Mouse (Mus musculus): Measurements from ENCODE around the gene Coro1a. TPM values are rescaled to one million over a fixed set of nuclear protein-coding genes. Genes with fewer than 3 reads are reported as not detected.
"Not testable (repeated sequence)": the region's sequence is repeated elsewhere in the genome, so short reads cannot be mapped to it uniquely, and the experiment has no call there.

Gene Coro1a
- total RNA-seq, 2 experiments from 2014 or later, result 164 to 185 TPM

- no peak for TF ChIP-seq CTCF (IDR thresholded peaks at IDR 0.05)
- Histone ChIP-seq H3K4me3 (peak within 1 kb of the TSS; percentile 74), H3K27ac (peak within 1 kb of the TSS; percentile 89)
- peak; percentile 58 to 61 for DNase-seq (ENCODE audit: extremely low spot score in 1 of 2, low spot score in 2 of 2)
- intact Hi-C loops (cut with DNase I), result loop anchor here (2.0 kb wide), 2 partner anchors 46 to 112 kb away; partner anchors contain the start of gene Sgf29
These were observed 12.4 kb downstream of the Coro1a start, which contains the start of gene Bola2 for GRCm38 (mm10) chr7:126695210-126695611. TSS of gene Bola2 (plus strand) at chr7:126695401.

DNA sequence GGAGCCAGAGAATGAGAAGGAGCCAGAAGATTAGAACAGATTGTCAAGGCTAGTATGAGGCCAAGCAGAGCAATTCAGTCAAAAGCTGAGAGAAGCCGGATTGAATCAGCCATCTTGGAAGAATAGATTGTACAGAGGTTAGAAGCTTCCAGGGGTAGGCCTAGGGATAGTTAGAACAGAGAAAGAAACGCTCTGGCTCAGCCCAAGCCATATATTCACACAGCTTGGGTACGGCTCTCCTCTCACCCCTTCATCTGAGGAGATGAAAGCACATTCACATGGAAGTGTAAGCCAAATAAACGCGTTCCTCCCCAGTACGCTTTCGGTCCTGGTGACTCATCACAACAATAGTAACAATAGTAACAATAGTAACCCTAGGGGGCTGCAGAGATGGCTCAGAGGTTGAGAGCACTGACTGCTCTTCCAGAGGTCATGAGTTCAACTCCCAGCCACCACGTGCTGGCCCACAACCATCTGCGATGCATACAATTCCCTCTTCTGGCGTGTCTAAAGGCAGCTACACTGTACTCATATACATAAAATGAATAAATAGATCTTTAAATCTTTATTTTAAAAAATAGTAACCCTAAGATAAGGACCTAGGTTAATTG is 13.0 kb downstream of the Coro1a start:
- peak overlapping the region; percentile 74 for H3K4me3 ChIP-seq
- H3K27ac ChIP-seq, result peak overlapping the region; percentile 89
- DNase-seq (ENCODE audit: extremely low spot score in 1 of 2, low spot score in 2 of 2), result no peak
- intact Hi-C loops (cut with DNase I), result loop anchor here (2.0 kb wide), 2 partner anchors 46 to 112 kb away; partner anchors contain the start of gene Sgf29
- no peak for TF ChIP-seq CTCF (IDR thresholded peaks at IDR 0.05)

GRCm38 (mm10) chr7:126693781-126694180 is 13.8 kb downstream of the Coro1a start:
- intact Hi-C loops (cut with DNase I), result loop anchor here (2.0 kb wide), 2 partner anchors 45 to 111 kb away; partner anchors contain the start of gene Sgf29
- Histone ChIP-seq H3K27ac (no peak overlapping the region), H3K4me3 (no peak overlapping the region)
- no peak for DNase-seq (ENCODE audit: extremely low spot score in 1 of 2, low spot score in 2 of 2)
- TF ChIP-seq CTCF (IDR thresholded peaks at IDR 0.05), result no peak

- peak; percentile 89 for TF ChIP-seq CTCF (IDR thresholded peaks at IDR 0.05)
- H3K4me3 ChIP-seq, result no peak overlapping the region
- intact Hi-C loops (cut with DNase I), result no loop called here
- DNase-seq (ENCODE audit: extremely low spot score in 1 of 2, low spot score in 2 of 2), result peak; percentile 70 to 75
- no peak overlapping the region for H3K27ac ChIP-seq
These were observed 14.3 kb downstream of the Coro1a start for GRCm38 (mm10) chr7:126693256-126693655.

GRCm38 (mm10) chr7:126692426-126692825 is 15.2 kb downstream of the Coro1a start:
- TF ChIP-seq CTCF (IDR thresholded peaks at IDR 0.05), result no peak
- Histone ChIP-seq H3K27ac (no peak overlapping the region), H3K4me3 (no peak overlapping the region)
- DNase-seq (ENCODE audit: extremely low spot score in 1 of 2, low spot score in 2 of 2), result peak in 1 of 2 experiments; percentile 8
- intact Hi-C loops (cut with DNase I), result no loop called here

DNA sequence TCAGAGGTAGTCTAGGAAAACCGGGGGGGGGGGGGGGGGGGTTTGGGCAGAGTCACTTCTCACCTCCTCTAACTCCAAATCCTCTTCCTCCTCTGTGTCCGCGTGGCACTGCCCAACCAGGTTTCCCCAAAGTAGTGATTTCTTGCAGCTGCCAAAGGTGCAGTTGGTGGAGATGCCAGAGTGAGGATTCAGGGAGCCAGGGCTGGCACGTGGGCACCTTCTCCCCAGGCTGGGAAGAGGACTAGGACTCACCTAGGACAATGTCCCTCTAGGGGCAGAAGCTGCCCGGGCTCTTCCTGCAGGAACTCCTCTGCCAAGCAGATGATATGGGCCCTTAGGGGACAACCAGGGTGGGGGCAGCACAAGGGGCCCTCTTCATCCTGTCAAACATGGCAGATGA is 15.9 kb downstream of the Coro1a start:
- no peak for TF ChIP-seq CTCF (IDR thresholded peaks at IDR 0.05)
- DNase-seq (ENCODE audit: extremely low spot score in 1 of 2, low spot score in 2 of 2), result peak in 1 of 2 experiments; percentile 9
- intact Hi-C loops (cut with DNase I), result no loop called here

GRCm38 (mm10) chr7:126690737-126691136 is 16.9 kb downstream of the Coro1a start:
- DNase-seq (ENCODE audit: extremely low spot score in 1 of 2, low spot score in 2 of 2), result no peak
- no peak for TF ChIP-seq CTCF (IDR thresholded peaks at IDR 0.05)
- intact Hi-C loops (cut with DNase I), result no loop called here
- Histone ChIP-seq H3K27ac (no peak overlapping the region), H3K4me3 (no peak overlapping the region)

More for the DNA sequence above, 15.9 kb downstream of the Coro1a start:
- Histone ChIP-seq H3K27ac (no peak overlapping the region), H3K4me3 (no peak overlapping the region)

DNA sequence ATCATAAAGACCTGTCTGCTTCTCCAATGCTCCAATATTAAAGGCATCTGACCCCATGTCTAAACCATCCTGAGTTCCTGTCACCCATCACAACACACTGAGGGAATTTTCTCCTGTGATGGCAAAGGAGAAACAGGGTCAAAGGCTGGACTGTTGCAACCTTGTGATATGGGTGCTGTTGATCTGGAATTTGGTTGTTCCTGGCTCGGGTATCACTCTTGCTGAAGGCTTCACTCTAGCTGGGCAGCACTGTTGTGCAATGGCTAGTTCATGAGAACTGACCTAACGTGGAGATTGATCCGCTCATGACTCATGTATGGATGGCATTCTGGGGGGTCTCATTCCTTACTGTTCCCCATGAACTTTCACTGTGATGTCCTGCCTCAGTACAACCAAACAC is 18.6 kb downstream of the Coro1a start:
- intact Hi-C loops (cut with DNase I), result no loop called here
- no peak for TF ChIP-seq CTCF (IDR thresholded peaks at IDR 0.05)

GRCm38 (mm10) chr7:126688156-126688555 is 19.4 kb downstream of the Coro1a start:
- DNase-seq (ENCODE audit: extremely low spot score in 1 of 2, low spot score in 2 of 2); intact Hi-C loops (cut with DNase I): not testable (repeated sequence)

More for the DNA sequence above, 18.6 kb downstream of the Coro1a start:
- H3K4me3 ChIP-seq, result no peak overlapping the region
- DNase-seq (ENCODE audit: extremely low spot score in 1 of 2, low spot score in 2 of 2), result no peak
- no peak overlapping the region for H3K27ac ChIP-seq

GRCm38 (mm10) chr7:126681221-126681620 is 26.4 kb downstream of the Coro1a start:
- no peak for DNase-seq (ENCODE audit: extremely low spot score in 1 of 2, low spot score in 2 of 2)
- Histone ChIP-seq H3K27ac (no peak overlapping the region), H3K4me3 (no peak overlapping the region)
- intact Hi-C loops (cut with DNase I), result no loop called here
- no peak for TF ChIP-seq CTCF (IDR thresholded peaks at IDR 0.05)

More at GRCm38 (mm10) chr7:126688156-126688555, 19.4 kb downstream of the Coro1a start:
- H3K4me3 ChIP-seq, H3K27ac ChIP-seq: not testable (repeated sequence)

- intact Hi-C loops (cut with DNase I), result no loop called here
These were observed 27.9 kb downstream of the Coro1a start for GRCm38 (mm10) chr7:126679683-126680082.

GRCm38 (mm10) chr7:126678545-126679341 is 28.8 kb downstream of the Coro1a start:
- TF ChIP-seq CTCF (IDR thresholded peaks at IDR 0.05), result no peak
- no peak for DNase-seq (ENCODE audit: extremely low spot score in 1 of 2, low spot score in 2 of 2)
- intact Hi-C loops (cut with DNase I), result no loop called here
- no peak overlapping the region for H3K4me3 ChIP-seq
- no peak overlapping the region for H3K27ac ChIP-seq

More at GRCm38 (mm10) chr7:126679683-126680082, 27.9 kb downstream of the Coro1a start:
- no peak for DNase-seq (ENCODE audit: extremely low spot score in 1 of 2, low spot score in 2 of 2)
- H3K4me3 ChIP-seq, result no peak overlapping the region
- no peak for TF ChIP-seq CTCF (IDR thresholded peaks at IDR 0.05)
- H3K27ac ChIP-seq, result no peak overlapping the region
